Mouse (Mus musculus) CH12.LX (cell line): Measurements from ENCODE around the gene Add1.

Experiments
- BHLHE40 ChIP-seq: IDR thresholded peaks from 2 replicates; pipeline ENCODE4 v1.6.1; 2011; ENCODE audit warnings: mild to moderate bottlenecking, low read depth, low read length, improper control_type of control experiment
- CHD1 ChIP-seq: IDR thresholded peaks from 2 replicates; pipeline ENCODE4 v1.6.1; 2012; ENCODE audit warnings: low read depth, low read length, improper control_type of control experiment, inconsistent platforms
- CTCF ChIP-seq, 2 experiments: IDR thresholded peaks in 1 of 2; conservative IDR thresholded peaks in 1 of 2; 2 replicates each; pipeline ENCODE4 v1.5.1; 2011 to 2012; ENCODE audit warnings: low read depth in 2 of 2, low read length in 2 of 2, improper control_type of control experiment in 1 of 2, inconsistent platforms in 1 of 2, mild to moderate bottlenecking in 1 of 2, moderate library complexity in 1 of 2
- ELF1 ChIP-seq: IDR thresholded peaks from 2 replicates; pipeline ENCODE4 v1.6.1; 2014; ENCODE audit warnings: low read depth, mild to moderate bottlenecking, inconsistent platforms, low read length, improper control_type of control experiment
- EP300 ChIP-seq: IDR thresholded peaks from 2 replicates; pipeline ENCODE4 v1.6.1; 2011; ENCODE audit warnings: low read length, improper control_type of control experiment
- POLR2A ChIP-seq: IDR thresholded peaks from 2 replicates; pipeline ENCODE4 v1.6.1; 2011; ENCODE audit warnings: low read depth, mild to moderate bottlenecking, improper control_type of control experiment, low read length
- RCOR1 ChIP-seq: conservative IDR thresholded peaks from 2 replicates; pipeline ENCODE4 v1.6.1; 2012; ENCODE audit warnings: low read depth, mild to moderate bottlenecking, inconsistent platforms, low read length, improper control_type of control experiment
- SIN3A ChIP-seq: IDR thresholded peaks from 2 replicates; pipeline ENCODE4 v1.6.1; 2012; ENCODE audit warnings: low read length, improper control_type of control experiment, inconsistent platforms
- TCF12 ChIP-seq: IDR thresholded peaks from 2 replicates; pipeline ENCODE4 v1.6.1; 2014; ENCODE audit warnings: low read depth, mild to moderate bottlenecking, inconsistent platforms, low read length, improper control_type of control experiment
- ZMIZ1 ChIP-seq: IDR thresholded peaks from 2 replicates; pipeline ENCODE4 v1.6.1; 2012; ENCODE audit warnings: low read depth, mild to moderate bottlenecking, inconsistent platforms, low read length, improper control_type of control experiment
- ZNF384 ChIP-seq: IDR thresholded peaks from 2 replicates; pipeline ENCODE4 v1.6.1; 2012; ENCODE audit warnings: low read depth, low read length, improper control_type of control experiment, inconsistent platforms

- TF ChIP-seq ZNF384, result no peak
- TF ChIP-seq CTCF (conservative IDR thresholded peaks at IDR 0.05 in 1 of 2, IDR thresholded peaks at IDR 0.05 in 1 of 2; ENCODE audit: low read depth in 2 of 2, low read length in 2 of 2), result no peak
- no peak for TF ChIP-seq CHD1
- TF ChIP-seq EP300, result no peak
- TF ChIP-seq ELF1, result no peak
- TF ChIP-seq RCOR1, result no peak
- TF ChIP-seq ZMIZ1, result no peak
- TF ChIP-seq TCF12, result no peak
- TF ChIP-seq POLR2A, result no peak
- TF ChIP-seq SIN3A, result no peak
- no peak for TF ChIP-seq BHLHE40
Measured at GRCm38 (mm10) chr5:34608226-34608625, 34.8 kb downstream of the Add1 start.
